Mouse (Mus musculus) layer of hippocampus, adult 8-10 months (tissue): ENCODE measurements around the gene Lats1. TPM values are rescaled to one million over a fixed set of nuclear protein-coding genes. Genes with fewer than 3 reads are reported as not detected.
A peak's percentile ranks its signal among the peaks of the same experiment; 100 is the strongest.

Source experiments
- DNase-seq, 2 experiments: peaks; one replicate each; pipeline ENCODE4 v3.0.0; 2022; ENCODE audit warnings: low spot score in 2 of 2
- total RNA-seq, 4 experiments: library from RNA; stranded (reverse); gene quantifications; 2 replicates each; pipeline ENCODE4 v1.2.4; 2022

Gene Lats1
- total RNA-seq: 10 to 100 TPM; 32.2 to 37.3 (median 35.2) TPM

DNA sequence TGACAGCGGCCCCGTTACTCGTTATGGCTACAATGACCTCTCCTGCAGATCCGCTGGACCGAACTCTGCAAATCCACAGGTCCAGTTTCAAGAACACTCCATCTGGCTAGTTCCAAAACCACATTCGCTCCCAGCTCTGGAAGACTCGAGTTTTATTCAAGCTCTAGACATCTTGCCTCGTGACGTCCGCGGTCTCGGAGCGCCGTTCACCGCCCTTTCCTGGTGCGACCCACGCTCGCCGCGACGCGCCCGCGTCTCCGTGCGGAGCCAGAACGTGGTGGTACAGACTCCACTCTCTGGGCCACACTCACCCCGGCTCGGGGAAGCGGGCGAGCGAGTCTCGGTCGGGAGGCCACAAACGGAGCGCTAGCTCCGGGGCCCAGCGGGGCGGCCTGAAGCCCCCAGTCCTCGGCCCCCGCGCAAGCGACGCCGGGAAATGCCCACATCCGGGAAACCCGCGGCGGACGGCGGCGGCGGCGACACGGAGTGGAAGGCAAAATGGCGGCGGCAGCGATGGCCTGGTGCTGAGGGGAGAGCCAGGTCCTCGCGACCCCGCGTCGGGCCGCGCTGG lies at the start of gene Lats1, which contains the start of gene Pcmt1:
Gene Lats1, plus strand, starts transcription at position 484 of the 571 bp plus-strand sequence.
Gene Pcmt1, minus strand, starts transcription at position 406 of the 571 bp plus-strand sequence.
- DNase-seq: peak; percentile 75 to 79

DNA sequence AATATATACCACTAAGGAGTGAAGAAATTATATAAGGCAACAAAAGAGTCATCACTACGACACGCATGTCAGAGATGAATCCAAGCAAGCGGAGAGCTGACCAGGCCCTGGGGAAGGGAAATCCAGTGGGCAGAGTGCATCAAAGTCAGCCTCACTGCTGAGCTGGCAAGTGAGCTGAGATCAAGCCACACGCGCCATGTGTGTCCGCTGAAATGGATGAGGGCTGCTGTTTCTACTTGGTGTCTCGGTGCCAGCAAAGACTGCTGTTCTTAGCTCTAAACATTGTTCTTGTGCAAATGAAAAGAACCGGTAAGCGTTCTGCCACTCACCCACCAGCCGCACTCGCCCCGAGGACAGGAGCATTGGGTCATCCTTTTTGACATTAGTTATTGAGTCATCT lies 40.6 kb upstream of the Lats1 start:
- no peak for DNase-seq

DNA sequence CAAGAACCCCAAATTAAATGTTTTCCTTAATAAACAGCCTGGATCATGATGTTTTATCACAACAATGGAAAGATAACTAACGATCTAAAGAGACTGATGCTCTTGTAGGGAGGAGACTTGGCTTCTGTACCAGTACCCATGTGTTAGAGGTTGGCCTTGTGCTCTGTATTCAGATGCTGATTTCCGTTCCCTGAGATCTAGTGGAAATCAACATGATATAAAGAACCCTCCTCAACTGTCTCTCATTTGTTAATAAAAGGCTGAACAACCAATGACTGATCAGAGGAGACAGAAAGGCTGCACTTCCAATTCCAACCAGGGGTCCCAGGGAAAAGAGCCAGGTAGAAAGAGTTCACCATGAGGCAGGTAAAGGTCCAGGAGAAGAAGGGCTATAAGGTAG lies 35.1 kb upstream of the Lats1 start:
- no peak for DNase-seq

DNA sequence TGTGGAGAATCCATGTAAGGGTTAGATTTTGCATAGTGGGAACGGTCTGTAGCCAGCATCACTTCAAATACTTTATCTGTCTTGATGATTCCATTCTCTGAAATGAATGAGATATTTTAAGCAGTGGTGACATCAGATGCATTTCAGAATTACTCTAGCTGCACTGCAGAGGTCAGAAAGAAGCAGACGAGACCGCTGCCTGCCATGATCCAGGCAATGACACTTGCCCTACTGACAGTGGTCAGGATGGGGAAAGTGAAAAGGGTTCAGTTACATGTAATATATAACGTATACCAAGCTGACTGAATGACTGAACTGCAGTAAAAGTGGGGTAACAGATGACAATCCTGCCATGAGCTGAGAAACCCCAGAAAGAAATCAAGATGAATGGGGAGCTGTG lies 32.0 kb upstream of the Lats1 start:
- no peak for DNase-seq

DNA sequence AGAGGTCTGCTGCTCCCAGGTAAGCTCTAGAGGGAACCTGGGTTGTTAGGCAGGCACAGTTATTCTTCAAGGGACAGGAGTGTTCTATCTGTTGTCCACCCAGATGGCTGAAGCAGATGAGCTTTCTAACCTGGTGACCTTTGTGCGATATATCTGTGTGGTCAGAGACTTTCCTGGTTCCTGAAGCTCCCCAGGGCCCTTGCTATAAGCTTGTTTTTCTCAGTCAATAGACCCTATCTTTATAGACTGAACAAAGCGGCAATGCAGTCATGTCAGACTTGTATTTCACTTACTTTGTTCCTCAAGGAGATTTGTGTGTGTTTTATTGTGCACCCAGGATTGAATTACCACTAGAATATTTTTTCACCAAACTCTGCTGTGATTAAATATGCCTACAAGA lies 30.0 kb upstream of the Lats1 start:
- DNase-seq: no peak

DNA sequence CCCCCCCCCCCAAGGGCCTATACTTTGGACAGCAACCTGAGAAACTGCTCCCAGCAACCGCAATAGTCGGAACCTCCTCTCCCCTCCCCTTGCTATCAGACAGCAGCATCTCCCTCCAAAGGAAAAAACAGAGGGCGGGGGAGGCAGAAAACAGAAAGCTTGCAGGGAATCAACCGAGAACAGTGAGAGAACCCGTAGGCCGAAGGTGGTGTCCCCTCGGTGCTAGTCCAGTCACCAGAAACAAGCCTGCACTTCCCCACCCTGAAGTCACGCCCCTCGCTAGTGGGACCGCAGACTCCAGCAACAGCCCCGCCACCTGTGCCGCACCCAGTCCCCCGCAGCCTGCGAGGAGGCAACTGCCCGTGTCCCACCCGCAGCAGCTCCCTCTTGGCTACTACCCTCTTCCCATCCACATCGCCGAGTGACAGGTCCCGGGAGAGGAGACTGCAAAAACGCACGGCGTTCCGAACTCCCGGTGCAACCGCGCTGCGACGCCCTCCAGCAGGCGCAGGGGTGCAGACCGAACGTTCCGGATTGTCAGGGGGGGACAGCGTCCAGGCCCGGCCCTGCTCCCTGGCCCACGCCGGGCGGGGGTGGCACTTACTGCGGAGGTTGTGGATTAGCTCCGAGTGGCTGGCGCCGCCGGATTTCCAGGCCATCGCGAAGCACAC lies 18.4 kb upstream of the Lats1 start:
- DNase-seq: peak in 1 of 2 experiments; percentile 34

DNA sequence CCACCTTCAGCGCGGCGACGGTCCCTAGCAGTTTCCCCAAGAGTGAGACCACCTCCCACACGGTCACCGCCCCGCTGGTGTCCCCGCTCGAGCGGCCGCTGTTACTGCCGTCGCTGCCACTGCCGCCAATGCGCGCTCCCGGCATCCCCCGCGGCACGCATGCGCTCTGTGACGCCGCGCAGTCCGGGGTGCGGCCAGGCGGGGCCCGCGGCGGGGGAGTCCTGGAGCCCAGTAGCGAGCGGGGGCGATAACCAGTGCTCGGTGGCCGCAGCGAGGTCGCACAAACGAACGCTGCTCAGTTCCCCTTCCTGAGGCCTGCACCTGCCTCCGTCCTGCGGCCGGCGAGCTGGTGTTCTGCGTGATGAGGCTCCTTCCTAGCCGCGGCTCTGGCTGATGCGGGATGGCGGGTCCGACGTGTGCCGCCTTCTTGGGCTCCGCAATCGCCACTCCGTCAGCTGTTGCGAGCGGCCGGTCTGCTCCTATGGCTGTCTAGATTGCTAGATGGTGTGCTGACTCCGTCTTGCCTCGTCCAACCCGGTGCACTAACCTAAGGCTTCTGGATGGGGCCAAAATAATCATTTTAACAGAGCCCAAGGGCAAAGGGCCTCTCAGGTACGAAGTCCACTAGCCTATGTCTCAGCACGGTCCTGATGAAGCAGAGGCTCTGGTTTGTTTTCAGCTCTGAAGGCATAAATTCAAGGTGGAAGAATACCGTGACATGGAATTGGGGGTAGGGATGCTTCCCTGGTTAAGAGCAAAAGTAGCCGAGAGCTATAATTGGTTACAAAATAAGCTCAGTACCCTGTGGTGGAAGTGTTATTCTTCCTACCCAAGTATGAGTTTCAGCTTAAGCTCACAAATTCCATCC lies 17.6 kb upstream of the Lats1 start:
- DNase-seq: peak; percentile 79 to 88

DNA sequence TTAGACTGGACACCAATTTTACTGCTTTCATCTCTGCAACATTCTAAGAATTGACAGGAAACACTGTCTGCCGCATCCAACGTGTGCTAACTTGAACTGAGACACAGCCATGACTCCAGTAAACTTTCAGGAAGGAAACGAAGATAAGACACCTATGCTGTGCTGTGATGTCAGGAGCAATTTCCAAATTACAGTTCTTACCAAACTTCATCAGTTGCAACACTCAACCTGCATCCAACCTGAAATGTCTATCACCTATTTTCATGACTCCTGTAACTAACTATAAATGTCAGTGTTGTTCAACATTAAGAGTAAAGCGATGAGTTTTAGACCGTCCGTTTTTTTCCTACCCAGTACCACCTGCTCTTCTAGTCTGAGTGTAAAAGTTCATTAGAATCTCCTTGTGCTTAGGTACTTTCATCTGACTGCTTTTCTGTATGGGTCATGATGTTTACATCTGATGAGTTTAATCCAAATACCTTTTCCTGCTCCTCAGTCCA lies 16.9 kb upstream of the Lats1 start:
- DNase-seq: no peak

DNA sequence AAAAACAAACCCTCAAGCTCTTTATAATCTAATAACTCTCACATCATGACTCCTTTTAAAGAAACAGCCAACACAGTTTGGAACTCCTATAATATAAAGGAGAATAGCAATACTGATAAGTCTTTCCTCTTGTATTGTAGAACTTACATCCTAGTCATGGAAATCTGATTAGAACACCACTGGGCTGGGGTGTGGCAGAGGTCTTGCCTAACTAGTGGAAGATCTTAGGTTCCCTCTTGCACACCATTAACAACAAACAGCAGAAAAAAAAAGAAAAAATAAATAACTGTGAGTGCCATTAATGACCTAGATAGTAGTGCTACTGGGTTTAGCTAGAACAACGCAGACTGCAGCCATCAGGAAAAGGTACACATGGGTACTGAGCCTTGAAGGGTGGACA lies 16.1 kb upstream of the Lats1 start:
- DNase-seq: no peak

DNA sequence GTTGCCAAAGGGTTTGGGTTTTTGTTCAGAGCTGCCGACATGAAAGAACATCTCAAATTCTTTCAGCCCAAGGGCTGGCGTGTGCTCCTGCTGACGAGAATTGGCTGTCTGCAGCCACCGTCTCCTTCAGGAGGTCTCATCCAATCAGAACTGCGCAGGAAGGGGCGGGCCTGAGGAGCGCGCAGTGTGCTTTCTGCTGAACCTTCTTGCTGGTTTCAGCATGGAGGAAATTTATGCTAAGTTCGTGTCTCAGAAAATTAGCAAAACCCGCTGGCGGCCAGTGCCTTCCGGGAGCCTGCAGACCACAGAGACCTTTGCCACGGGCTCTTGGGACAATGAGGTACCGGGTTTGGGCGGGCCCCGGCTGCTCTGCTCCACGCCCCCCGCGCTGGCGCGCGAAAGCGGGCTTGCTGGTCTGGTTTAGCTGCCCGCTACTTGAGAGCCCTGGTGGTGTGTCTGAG lies 13.6 kb upstream of the Lats1 start, which contains the start of gene Nup43:
Gene Nup43, plus strand, starts transcription at position 162 of the 461 bp plus-strand sequence.
- DNase-seq: peak; percentile 85 to 89

DNA sequence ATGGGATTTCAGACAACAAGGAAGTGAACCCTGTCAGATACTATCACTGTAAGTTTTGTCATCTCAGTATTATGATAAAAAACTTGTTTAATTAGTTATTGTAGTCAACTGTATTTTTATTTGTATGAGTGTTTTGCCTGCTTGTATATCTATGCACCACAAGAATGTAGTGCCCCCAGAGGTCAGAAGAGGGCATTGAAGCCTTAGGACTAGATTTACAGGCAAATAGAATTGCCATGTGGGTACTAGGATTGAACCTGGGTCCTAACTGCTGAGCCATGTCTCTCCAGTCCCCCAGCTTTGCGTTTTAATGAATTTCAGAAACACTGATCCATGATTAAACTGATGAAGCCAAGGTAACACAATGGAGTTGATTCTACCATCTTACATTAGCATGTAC lies 7.3 kb upstream of the Lats1 start:
- DNase-seq: no peak

DNA sequence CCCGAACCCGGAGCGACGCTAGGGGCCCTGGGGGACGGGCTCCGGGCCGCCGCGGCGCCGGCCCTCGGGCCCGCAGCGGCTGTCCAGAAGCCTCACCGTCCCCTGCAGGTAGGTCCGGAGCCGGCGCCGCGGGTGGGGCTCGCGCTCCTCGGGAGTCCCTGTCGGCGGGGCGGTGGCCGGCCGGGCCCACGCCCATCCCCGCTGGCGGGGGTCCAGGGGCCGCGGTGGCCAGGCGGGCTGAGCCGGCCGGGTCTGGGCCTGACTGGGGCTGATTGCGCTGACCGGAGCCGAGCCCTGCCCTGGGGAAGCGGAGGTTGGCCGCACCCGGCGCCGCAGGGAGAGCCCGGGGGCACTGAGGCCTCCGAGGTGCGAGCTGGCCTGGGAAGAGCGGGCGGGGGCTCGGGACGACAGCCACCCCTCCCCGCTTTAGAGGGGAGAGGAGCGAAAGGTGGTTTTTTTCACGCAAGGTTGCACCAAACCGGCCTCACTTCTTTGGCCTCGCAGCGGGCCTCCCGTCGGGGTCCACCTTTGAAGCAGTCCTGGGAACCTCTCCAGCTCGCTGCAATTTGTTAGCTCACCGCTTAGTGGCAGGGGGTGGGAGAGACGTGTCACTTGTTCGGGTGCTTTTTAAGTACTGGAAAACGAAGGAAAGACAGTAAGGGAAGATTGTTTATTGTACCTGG lies 470 bp downstream of the Lats1 start:
- DNase-seq: peak; percentile 26 to 28

DNA sequence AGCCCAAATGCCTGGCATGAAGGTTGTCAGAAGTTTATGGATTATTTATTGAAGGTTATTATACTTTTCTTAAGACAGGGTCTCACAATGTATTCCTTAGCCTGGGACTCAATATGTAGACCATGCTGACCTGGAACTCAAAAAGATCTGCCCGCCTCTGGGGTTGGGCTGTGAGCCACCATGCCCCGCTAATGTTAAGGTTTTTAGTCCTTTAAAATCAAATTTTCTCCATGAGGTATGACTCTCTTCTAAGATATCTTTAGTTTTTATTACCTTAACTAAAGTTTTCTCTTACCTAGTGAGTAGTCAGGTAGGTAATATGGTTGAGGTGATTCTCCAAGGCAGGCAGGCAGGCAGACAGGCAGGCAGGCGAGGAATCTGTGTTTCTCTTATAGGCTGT lies 1.2 kb downstream of the Lats1 start:
- DNase-seq: no peak

DNA sequence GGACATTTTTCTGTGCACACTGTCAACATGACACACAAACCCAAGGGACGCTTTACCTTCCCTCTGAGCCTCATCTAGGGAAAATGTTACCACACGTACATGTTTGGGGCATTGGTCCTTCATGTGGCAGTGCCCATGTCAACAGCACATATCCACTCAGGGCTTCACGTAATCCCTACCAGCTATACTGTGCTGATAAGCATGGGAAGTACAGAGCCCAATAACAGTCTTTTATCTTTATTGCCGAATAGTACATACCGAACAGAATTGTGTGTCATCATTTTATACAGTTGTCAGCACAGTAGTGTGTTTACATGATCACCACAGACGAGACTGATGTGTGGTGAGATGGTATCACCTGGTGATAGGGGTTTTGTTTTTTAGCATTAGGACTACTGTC lies 5.9 kb downstream of the Lats1 start:
- no peak for DNase-seq

DNA sequence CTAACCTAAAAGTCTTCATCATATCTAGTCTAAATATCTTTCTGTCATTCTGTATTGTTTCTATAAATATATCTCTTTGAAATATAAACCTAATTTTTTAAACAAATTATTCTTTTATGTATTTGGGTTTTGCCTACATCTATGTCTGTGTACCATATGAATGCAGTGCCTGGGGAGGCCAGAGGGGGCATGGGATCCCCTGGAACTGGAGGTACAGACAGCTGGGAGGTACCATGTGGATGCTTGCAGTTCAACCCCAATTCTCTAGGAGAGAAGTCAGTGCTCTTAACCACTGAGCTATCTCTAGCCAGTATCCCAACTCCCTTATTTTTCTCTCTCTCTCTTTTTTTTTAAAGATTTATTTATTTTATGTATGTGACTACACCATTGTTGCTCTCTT lies 14.3 kb downstream of the Lats1 start:
- no peak for DNase-seq

DNA sequence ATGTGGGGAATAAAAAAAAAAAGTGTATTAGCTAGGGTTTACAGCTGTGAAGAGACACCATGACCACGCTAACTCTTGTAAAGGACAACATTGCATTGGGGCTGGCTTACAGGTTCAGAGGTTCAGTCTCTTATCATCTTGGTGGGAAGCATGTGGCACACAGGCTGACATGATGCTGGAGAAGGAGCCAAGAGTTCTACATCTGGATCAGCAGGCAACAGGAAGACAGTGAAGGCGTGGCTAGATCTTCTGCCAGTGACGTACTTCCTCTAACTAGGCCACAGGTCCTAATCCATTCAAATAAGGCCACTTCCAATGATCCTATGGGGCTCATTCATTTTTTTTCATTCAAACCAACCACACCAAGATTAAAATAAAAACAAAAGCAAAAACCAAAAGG lies 19.1 kb downstream of the Lats1 start:
- DNase-seq: no peak

DNA sequence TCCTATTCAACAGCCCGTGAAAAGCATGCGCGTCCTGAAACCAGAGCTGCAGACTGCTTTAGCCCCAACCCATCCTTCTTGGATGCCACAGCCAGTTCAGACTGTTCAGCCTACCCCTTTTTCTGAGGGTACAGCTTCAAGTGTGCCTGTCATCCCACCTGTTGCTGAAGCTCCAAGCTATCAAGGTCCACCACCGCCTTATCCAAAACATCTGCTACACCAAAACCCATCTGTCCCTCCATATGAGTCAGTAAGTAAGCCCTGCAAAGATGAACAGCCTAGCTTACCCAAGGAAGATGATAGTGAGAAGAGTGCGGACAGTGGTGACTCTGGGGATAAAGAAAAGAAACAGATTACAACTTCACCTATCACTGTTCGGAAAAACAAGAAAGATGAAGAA lies 21.6 kb downstream of the Lats1 start:
- DNase-seq: peak; percentile 18 to 28

DNA sequence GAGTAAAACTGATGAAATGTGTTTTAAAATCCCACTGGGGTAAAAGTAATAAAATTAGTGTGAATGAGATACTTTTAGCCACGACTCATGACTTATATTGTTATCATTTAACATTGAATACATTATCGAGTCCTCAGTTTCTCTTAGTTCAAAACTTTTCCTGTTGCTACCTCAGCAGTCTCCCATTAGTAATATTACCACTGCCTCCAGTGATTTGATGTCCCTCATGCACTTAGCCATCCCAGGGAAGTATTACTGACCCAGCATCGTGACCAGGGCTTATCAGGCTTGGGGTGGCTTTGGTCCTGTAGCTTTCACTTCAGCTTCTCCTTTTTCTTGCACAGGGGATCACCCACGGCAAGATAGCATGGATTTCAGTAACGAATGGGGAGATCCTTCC lies 29.1 kb downstream of the Lats1 start:
- no peak for DNase-seq

DNA sequence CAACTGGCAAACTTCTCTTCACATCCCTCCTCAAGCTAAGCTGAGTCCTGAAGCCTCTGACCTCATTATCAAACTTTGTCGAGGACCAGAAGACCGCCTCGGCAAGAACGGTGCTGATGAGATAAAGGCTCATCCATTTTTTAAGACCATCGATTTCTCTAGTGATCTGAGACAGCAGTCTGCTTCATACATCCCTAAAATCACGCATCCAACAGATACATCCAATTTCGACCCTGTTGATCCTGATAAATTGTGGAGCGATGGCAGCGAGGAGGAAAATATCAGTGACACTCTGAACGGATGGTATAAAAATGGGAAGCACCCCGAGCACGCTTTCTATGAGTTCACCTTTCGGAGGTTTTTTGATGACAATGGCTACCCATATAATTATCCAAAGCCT lies 31.5 kb downstream of the Lats1 start:
- DNase-seq: no peak

DNA sequence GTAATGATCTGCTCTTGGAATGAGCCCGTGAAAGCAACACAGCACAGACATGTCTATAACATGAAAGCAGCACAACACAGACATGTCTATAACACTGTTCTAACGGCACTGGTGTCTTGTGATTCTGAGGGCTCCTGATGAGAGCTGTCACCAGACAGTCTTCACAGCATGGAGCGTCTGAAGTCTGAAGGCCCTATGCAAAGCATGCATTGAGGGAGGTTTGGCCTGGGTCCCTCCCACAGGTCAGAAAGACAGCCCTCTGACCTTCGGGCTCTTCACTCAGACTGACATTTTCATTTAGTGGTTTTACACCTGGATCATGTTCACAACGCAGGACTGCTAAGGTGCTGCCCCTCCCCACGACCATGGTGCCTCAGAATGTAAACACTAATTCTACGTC lies 34.0 kb downstream of the Lats1 start:
- DNase-seq: no peak

DNA sequence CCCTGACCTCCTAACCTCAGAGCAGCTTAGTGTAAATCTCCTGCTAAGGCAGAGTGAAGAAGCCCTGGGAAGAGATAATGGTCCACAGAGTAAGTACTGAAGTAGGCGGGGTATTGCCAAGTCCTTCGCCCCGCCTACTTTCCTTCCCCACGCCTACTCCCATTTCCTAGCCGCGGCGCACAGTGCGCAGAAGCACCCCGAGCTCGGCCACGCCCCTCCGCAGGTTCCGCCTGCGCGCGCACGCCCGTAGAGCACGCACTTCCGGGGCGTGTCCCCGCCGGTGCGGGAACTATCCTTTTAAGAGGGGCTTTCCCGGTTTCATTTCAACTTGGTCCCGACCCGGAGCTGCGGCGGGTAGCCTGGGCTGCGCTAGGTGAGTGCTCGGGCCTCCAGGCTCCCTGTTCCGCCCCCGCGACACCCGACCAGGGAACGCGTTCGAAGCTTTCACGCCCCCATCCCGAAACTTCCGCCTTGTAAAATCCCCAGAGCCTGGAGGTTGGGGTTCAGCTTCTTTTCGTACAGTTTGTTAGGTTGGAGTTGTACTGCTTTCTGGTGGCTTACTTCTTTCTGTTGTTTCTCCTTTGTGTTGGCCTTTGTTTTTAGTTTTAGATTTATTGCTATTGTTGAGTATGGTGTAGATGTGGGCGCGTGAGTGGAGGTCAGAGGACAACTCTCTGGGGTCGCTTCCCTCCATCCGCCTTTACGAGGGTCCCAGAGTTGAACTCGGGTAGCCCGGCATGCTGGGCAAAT lies 44.9 kb downstream of the Lats1 start, which contains the start of gene Katna1:
Gene Katna1, plus strand, starts transcription at position 250 of the 750 bp plus-strand sequence.
- DNase-seq: peak; percentile 84 to 88
